In genomic region chr5:76139808-76140729, GRCm38 (mm10) we compare ENCODE assay signal across 8 mouse cellular contexts. TPM values are rescaled to one million over a fixed set of nuclear protein-coding genes. Genes with fewer than 3 reads are reported as not detected.
DNase-seq lines count a peak whose midpoint lies in the region; ATAC-seq and TF ChIP-seq lines count a peak whose summit lies in the region.

TSS of gene Srd5a3 (plus strand) at chr5:76140271.

- peak within 1 kb of the TSS; percentile 89 for H3K4me2 ChIP-seq in forebrain, postnatal 0 days (ENCODE audit: low read depth)
- H3K4me2 ChIP-seq in lung, embryonic 15.5 days, result peak within 1 kb of the TSS; percentile 76

- peak; percentile 57; the same call in 1 of the 2 replicates for TF ChIP-seq CTCF in G1E (IDR thresholded peaks at IDR 0.05; ENCODE audit: low read depth, low read length)
- TF ChIP-seq CTCF in forebrain, postnatal 0 days (IDR thresholded peaks at IDR 0.05; ENCODE audit: low read depth), result peak; percentile 92

- peaks cover 42% of the 10 kb centered on the region for H3K4me1 ChIP-seq in G1E (ENCODE audit: insufficient read depth, low read depth, low read length)
- H3K4me1 ChIP-seq in forebrain, postnatal 0 days (ENCODE audit: insufficient read depth), result peaks cover 10% of the 10 kb centered on the region
- H3K4me1 ChIP-seq in lung, embryonic 15.5 days, result peaks cover 15% of the 10 kb centered on the region

- peak within 1 kb of the TSS; percentile 93 for H3K27ac ChIP-seq in forebrain, postnatal 0 days (ENCODE audit: low read depth, low read length)
- H3K27ac ChIP-seq in lung, embryonic 15.5 days, result peak within 1 kb of the TSS; percentile 100

- peak within 1 kb of the TSS; percentile 81 for H3K4me3 ChIP-seq in G1E (ENCODE audit: low read depth, low read length)
- peak within 1 kb of the TSS; percentile 83 for H3K4me3 ChIP-seq in forebrain, postnatal 0 days (ENCODE audit: low read depth, low read length)
- peak within 1 kb of the TSS; percentile 82 for H3K4me3 ChIP-seq in lung, embryonic 15.5 days

- H3K36me3 ChIP-seq in G1E (replicated peaks), result peaks cover 18% of the 10 kb centered on the region
- H3K36me3 ChIP-seq in forebrain, postnatal 0 days (ENCODE audit: insufficient read depth), result no peaks in the 10 kb centered on the region
- H3K36me3 ChIP-seq in lung, embryonic 15.5 days, result no peaks in the 10 kb centered on the region

- peak within 1 kb of the TSS; percentile 95 for H3K9ac ChIP-seq in forebrain, postnatal 0 days
- peak within 1 kb of the TSS; percentile 99 for H3K9ac ChIP-seq in lung, embryonic 15.5 days

- no peaks in the 10 kb centered on the region for H3K27me3 ChIP-seq in G1E (ENCODE audit: insufficient read depth, low read length)
- no peaks in the 10 kb centered on the region for H3K27me3 ChIP-seq in forebrain, postnatal 0 days (ENCODE audit: insufficient read depth, low read length)
- H3K27me3 ChIP-seq in lung, embryonic 15.5 days, result no peaks in the 10 kb centered on the region

- peak; percentile 83 for ATAC-seq in G1E (ENCODE audit: extremely low read depth, insufficient number of reproducible peaks, low FRiP score, poor library complexity, severe bottlenecking)
- peak; percentile 98 for ATAC-seq in forebrain, postnatal 0 days
- peak; percentile 97 for ATAC-seq in lung, embryonic 15.5 days (ENCODE audit: borderline replicate concordance, extremely low read depth, low FRiP score, low TSS enrichment)

- DNase-seq in G1E (ENCODE audit: low spot score), result peak; percentile 96
- DNase-seq in cerebellum, adult 18-20 months, result peak; percentile 81 to 86
- peak; percentile 96 for DNase-seq in forebrain, postnatal 0 days
- DNase-seq in heart, postnatal 4 days, result peak; percentile 98
- peak; percentile 90 to 93 for DNase-seq in layer of hippocampus, adult 8-10 months (ENCODE audit: low spot score in 2 of 2)
- DNase-seq in ovary, adult 18-20 months (ENCODE audit: low spot score), result peak; percentile 92
- peak; percentile 98 for DNase-seq in thymus, postnatal 0 days (ENCODE audit: low spot score)

- no peaks in the 10 kb centered on the region for H3K9me3 ChIP-seq in G1E (replicated peaks)
- no peaks in the 10 kb centered on the region for H3K9me3 ChIP-seq in forebrain, postnatal 0 days (ENCODE audit: low read length)
- H3K9me3 ChIP-seq in lung, embryonic 15.5 days, result no peaks in the 10 kb centered on the region

- WGBS in forebrain, postnatal 0 days, result 2% methylated on average over 67 of the region's 69 CpGs
- WGBS in lung, embryonic 15.5 days, result under 1% methylated on average over 63 of the region's 69 CpGs

RNA-seq across cellular contexts. Expression of gene Srd5a3, which starts in this region (rescaled TPM):
- total RNA-seq in G1E (2014; fragmentation: Nextera tagmentation) (52.2 and 57.0 TPM in 2 replicates), G1E (2017) (45.4 and 70.0 TPM in 2 replicates)
- polyA plus RNA-seq in G1E (2012), result 58.4 and 99.0 TPM in 2 replicates
- 9.9 and 12.8 TPM in 2 replicates for total RNA-seq in forebrain, postnatal 0 days (2014; rRNA removed)
- 17.5 and 21.3 TPM in 2 replicates for polyA plus RNA-seq in forebrain, postnatal 0 days (2015; fragmentation: Nextera tagmentation; extraction: Ambion mirVana)
- 10 to 100 TPM; 20.8 to 23.7 TPM for total RNA-seq in heart, postnatal 4 days (2021)
- 10 to 100 TPM; 18.2 to 22.3 (median 21.1) TPM for total RNA-seq in layer of hippocampus, adult 8-10 months (2022)
- 45.4 and 49.6 TPM in 2 replicates for polyA plus RNA-seq in lung, embryonic 15.5 days (2015; fragmentation: Nextera tagmentation; extraction: Ambion mirVana)
- polyA plus RNA-seq in thymus, postnatal 0 days (2015; fragmentation: Nextera tagmentation; extraction: Ambion mirVana), result 35.1 and 38.0 TPM in 2 replicates

Comparison
In these comparisons a context has a peak if more than half of its experiments do, and no peak if none do; other contexts are left out.
1. Peak in every context shown above with its lines: DNase-seq, ATAC-seq, H3K4me3 ChIP-seq and H3K27ac ChIP-seq.